Mouse (Mus musculus): ENCODE results near the gene Pdik1l. TPM values are rescaled to one million over a fixed set of nuclear protein-coding genes. Genes with fewer than 3 reads are reported as not detected.
A peak's percentile ranks its signal among the peaks of the same experiment; 100 is the strongest.

Gene Pdik1l
- 13.7 and 16.3 TPM in 2 replicates for polyA plus RNA-seq (2014; fragmentation: Nextera tagmentation; extraction: Ambion mirVana)

DNA sequence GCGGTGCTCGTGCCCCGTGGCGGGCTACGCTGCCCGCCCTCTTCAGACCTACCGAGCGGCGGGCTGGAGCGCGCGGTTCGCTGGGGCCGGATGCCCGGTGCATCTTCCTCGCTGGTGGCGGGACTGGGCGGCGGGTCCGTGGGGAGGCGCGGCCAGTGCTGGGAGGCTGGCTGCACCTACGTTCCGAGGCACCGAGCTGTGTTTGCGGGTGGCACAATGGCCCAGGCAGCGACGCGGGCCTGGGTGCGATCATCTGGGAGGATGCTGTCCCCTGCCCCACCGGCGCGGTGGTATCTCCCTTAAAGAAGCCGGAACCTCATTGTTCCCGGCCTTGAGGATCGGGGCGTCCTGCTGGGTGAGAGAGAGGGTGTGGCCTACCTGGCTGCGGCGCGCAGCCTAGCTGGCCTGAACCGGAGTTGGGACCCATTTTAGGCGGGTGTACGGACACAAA, at the start of gene Pdik1l:
Gene Pdik1l, minus strand, starts transcription at position 321 of the 451 bp plus-strand sequence.
- peak within 1 kb of the TSS; percentile 100 for H3K27ac ChIP-seq (ENCODE audit: low read depth, low read length)
- no peaks in the 10 kb centered on the region for H3K27me3 ChIP-seq (ENCODE audit: control insufficient read depth, insufficient read depth, low read length)
- peak within 1 kb of the TSS; percentile 99 for H3K4me3 ChIP-seq (ENCODE audit: low read depth, low read length)
- H3K9me3 ChIP-seq (replicated peaks; ENCODE audit: control insufficient read depth, low read length): no peaks in the 10 kb centered on the region
- 0% methylated on average over 38 of the region's 43 CpGs for WGBS (ENCODE audit: insufficient replicate concordance)
- H3K4me2 ChIP-seq: peak within 1 kb of the TSS; percentile 72
- ATAC-seq (replicated peaks; ENCODE audit: insufficient number of reproducible peaks, low FRiP score, low TSS enrichment): peak; percentile 82
- peaks cover 27% of the 10 kb centered on the region for H3K4me1 ChIP-seq (ENCODE audit: control insufficient read depth, insufficient read depth, low read length)
- peak within 1 kb of the TSS; percentile 98 for H3K9ac ChIP-seq (ENCODE audit: low read depth, low read length)
- peaks cover 11% of the 10 kb centered on the region for H3K36me3 ChIP-seq (ENCODE audit: control insufficient read depth, insufficient read depth, low read length)

DNA sequence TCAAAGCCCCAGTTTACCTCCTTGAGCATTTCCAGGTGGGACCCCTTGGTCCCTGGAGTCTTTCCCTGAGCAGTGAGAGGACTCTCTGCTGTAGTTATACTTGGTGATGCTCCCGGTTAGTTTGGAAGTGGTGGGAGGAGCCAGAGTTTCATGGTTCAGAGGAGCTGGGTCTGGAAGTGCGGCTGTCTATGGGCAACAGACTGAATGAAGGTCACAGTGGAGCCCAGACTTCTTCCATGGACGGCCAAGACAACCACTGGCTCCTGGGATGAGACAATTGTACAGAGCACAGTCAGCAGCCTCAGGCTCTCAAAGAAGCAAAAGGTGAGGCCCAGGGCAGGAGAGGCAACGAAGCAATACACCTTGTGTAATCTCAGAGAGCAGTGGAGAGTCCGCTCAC, 42.6 kb upstream of the Pdik1l start:
- no peaks in the 10 kb centered on the region for H3K9me3 ChIP-seq (replicated peaks; ENCODE audit: control insufficient read depth, low read length)
- no peaks in the 10 kb centered on the region for H3K27me3 ChIP-seq (ENCODE audit: control insufficient read depth, insufficient read depth, low read length)
- no peak overlapping the region for H3K9ac ChIP-seq (ENCODE audit: low read depth, low read length)
- no peak overlapping the region for H3K4me3 ChIP-seq (ENCODE audit: low read depth, low read length)
- ATAC-seq (replicated peaks; ENCODE audit: insufficient number of reproducible peaks, low FRiP score, low TSS enrichment): no peak
- H3K4me2 ChIP-seq: no peak overlapping the region
- 62% methylated on average over 5 of the region's 5 CpGs for WGBS (ENCODE audit: insufficient replicate concordance)
- H3K36me3 ChIP-seq (ENCODE audit: control insufficient read depth, insufficient read depth, low read length): peaks cover 3% of the 10 kb centered on the region; the same call in 1 of the 2 replicates
- H3K27ac ChIP-seq (ENCODE audit: low read depth, low read length): no peak overlapping the region
- H3K4me1 ChIP-seq (ENCODE audit: control insufficient read depth, insufficient read depth, low read length): peaks cover 5% of the 10 kb centered on the region

DNA sequence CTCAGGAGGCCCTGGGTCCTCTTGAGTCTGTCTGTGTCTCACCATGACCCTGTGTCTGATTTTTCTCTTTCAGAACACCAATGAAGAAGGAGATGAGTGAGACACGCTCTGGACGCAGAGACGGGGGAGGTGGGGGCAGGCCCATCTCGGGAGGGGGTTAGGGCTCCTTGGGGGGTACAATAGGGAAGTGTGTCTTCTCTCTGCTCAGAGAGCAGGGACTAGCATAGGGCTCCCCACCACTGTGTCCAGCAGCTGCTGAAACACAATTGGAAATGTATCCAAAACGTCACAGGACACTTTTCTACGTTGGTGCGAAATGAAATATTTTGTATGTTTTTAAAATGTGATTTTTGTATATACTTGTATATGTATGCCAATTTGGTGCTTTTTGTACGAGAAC, 41.1 kb upstream of the Pdik1l start:
- Histone ChIP-seq H3K27me3 (ENCODE audit: control insufficient read depth, insufficient read depth, low read length) (no peaks in the 10 kb centered on the region), H3K4me2 (no peak overlapping the region), H3K4me3 (ENCODE audit: low read depth, low read length) (no peak overlapping the region), H3K4me1 (ENCODE audit: control insufficient read depth, insufficient read depth, low read length) (peaks cover 5% of the 10 kb centered on the region), H3K36me3 (ENCODE audit: control insufficient read depth, insufficient read depth, low read length) (peaks cover 3% of the 10 kb centered on the region; the same call in 1 of the 2 replicates), H3K27ac (ENCODE audit: low read depth, low read length) (no peak overlapping the region), H3K9me3 (replicated peaks; ENCODE audit: control insufficient read depth, low read length) (no peaks in the 10 kb centered on the region), H3K9ac (ENCODE audit: low read depth, low read length) (no peak overlapping the region)
- 81% methylated on average over 8 of the region's 8 CpGs for whole genome bisulfite sequencing (ENCODE audit: insufficient replicate concordance)
- no peak for ATAC-seq (replicated peaks; ENCODE audit: insufficient number of reproducible peaks, low FRiP score, low TSS enrichment)

DNA sequence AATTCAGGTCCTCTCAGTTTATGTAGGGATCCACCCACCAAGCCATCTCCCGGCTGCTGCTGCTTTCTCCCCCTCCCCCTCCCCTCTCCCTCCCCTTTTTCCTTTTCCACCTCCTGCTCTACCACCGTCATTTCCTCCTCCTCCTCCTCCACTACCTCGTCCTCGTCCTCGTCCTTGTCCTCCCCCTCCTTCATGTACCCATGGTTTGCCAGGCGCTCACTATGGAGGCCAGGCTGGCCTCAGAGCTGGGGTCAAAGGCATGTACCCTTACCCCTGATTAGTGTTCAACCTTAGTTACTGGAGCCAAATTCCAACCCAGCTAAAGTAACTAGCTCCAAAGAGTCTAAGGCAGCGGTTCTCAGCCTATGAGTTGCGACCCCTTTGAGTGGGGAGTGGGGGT, 40.5 kb upstream of the Pdik1l start:
- 49% methylated on average over 8 of the region's 8 CpGs for WGBS (ENCODE audit: insufficient replicate concordance)
- H3K9me3 ChIP-seq (replicated peaks; ENCODE audit: control insufficient read depth, low read length): no peaks in the 10 kb centered on the region
- no peak overlapping the region for H3K9ac ChIP-seq (ENCODE audit: low read depth, low read length)
- no peak overlapping the region for H3K4me2 ChIP-seq
- H3K4me3 ChIP-seq (ENCODE audit: low read depth, low read length): no peak overlapping the region
- no peak for ATAC-seq (replicated peaks; ENCODE audit: insufficient number of reproducible peaks, low FRiP score, low TSS enrichment)
- no peak overlapping the region for H3K27ac ChIP-seq (ENCODE audit: low read depth, low read length)
- H3K36me3 ChIP-seq (ENCODE audit: control insufficient read depth, insufficient read depth, low read length): peaks cover 3% of the 10 kb centered on the region; the same call in 1 of the 2 replicates
- no peaks in the 10 kb centered on the region for H3K27me3 ChIP-seq (ENCODE audit: control insufficient read depth, insufficient read depth, low read length)
- H3K4me1 ChIP-seq (ENCODE audit: control insufficient read depth, insufficient read depth, low read length): peaks cover 5% of the 10 kb centered on the region

DNA sequence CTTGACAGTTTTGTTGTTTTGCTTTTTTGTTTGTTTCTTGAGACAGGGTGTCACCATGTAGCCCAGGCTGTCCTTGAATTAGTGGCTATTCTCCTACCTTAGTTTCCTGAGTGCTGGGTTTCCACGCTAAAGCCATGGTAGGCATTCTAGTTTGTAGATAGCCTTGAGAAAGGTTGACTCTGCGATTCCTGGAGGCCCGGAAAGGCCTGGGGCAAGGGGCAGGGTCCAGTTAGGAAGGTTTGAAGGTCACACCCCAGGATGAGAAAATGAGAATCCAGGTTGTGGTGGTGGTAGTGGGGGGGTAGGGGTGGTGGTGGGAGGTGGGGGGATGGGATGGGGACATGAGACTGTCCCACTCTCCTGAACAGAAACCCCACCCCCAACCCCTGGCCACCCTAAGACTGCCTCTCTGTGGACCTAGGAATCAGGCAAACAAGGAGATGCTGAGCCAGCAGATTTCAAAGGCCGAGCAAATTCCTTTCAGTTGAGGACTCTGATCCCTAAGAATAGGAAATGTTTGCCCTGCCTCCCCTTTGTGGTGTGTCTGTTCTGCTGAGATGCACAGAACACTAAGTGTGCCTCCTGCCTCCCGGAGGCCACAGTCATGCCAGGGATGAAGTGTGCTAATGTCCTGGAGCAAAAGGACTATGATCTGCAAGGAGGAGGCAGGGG, 39.3 kb upstream of the Pdik1l start:
- Histone ChIP-seq H3K27me3 (ENCODE audit: control insufficient read depth, insufficient read depth, low read length) (no peaks in the 10 kb centered on the region), H3K36me3 (ENCODE audit: control insufficient read depth, insufficient read depth, low read length) (peaks cover 7% of the 10 kb centered on the region; the same call in 1 of the 2 replicates), H3K27ac (ENCODE audit: low read depth, low read length) (no peak overlapping the region; the same call in 1 of the 2 replicates), H3K4me1 (ENCODE audit: control insufficient read depth, insufficient read depth, low read length) (peaks cover 5% of the 10 kb centered on the region), H3K4me3 (ENCODE audit: low read depth, low read length) (no peak overlapping the region), H3K9me3 (replicated peaks; ENCODE audit: control insufficient read depth, low read length) (no peaks in the 10 kb centered on the region), H3K9ac (ENCODE audit: low read depth, low read length) (no peak overlapping the region), H3K4me2 (no peak overlapping the region)
- 57% methylated on average over 5 of the region's 5 CpGs for WGBS (ENCODE audit: insufficient replicate concordance)
- no peak for ATAC-seq (replicated peaks; ENCODE audit: insufficient number of reproducible peaks, low FRiP score, low TSS enrichment)

DNA sequence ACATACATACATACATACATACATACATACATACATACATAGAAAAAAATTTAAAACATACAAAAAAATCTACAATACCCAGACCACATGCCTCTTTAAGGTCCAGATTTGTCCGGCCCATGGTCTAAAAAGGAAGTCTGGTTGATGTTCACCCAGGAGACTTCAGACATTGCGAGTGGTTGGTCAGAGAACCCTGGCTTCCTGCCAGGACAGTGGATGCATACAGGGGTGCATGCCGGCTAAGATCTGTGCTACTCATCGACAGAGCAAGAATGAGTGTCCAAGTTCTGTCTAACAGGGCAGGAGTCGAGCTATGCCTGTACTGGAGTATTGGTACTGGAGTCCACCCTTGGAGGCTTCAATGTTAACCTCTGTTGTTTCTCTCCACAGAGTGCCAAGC, 37.0 kb upstream of the Pdik1l start:
- ATAC-seq (replicated peaks; ENCODE audit: insufficient number of reproducible peaks, low FRiP score, low TSS enrichment): no peak
- peaks cover 14% of the 10 kb centered on the region for H3K36me3 ChIP-seq (ENCODE audit: control insufficient read depth, insufficient read depth, low read length)
- H3K9ac ChIP-seq (ENCODE audit: low read depth, low read length): no peak overlapping the region

DNA sequence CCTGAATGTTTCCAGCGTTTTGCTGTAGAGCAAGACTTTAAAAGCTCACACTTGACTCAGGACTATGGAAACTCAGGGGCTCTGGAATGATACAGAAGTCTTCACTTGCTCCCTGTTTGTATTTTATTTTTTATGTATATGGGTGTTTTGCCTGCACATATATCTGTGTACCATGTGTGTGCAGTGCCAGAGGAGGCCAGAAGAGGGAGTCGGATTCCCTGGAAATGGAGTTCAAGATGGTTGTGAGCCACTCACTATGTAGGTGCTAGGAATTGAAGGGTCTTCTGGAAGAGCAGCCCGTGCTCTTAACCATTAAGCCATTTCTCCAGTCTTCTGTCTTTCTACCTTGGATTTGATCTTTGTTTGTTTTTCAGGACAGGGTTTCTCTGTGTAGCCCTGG, 33.8 kb upstream of the Pdik1l start:
- no peak overlapping the region for H3K27ac ChIP-seq (ENCODE audit: low read depth, low read length)
- no peak overlapping the region for H3K9ac ChIP-seq (ENCODE audit: low read depth, low read length)
- H3K4me3 ChIP-seq (ENCODE audit: low read depth, low read length): no peak overlapping the region
- H3K36me3 ChIP-seq (ENCODE audit: control insufficient read depth, insufficient read depth, low read length): peaks cover 11% of the 10 kb centered on the region
- 50% methylated on average over 3 of the region's 3 CpGs for WGBS (ENCODE audit: insufficient replicate concordance)
- H3K27me3 ChIP-seq (ENCODE audit: control insufficient read depth, insufficient read depth, low read length): no peaks in the 10 kb centered on the region
- peaks cover 31% of the 10 kb centered on the region for H3K4me1 ChIP-seq (ENCODE audit: control insufficient read depth, insufficient read depth, low read length)
- H3K9me3 ChIP-seq (replicated peaks; ENCODE audit: control insufficient read depth, low read length): no peaks in the 10 kb centered on the region
- no peak for ATAC-seq (replicated peaks; ENCODE audit: insufficient number of reproducible peaks, low FRiP score, low TSS enrichment)
- H3K4me2 ChIP-seq: no peak overlapping the region

More for the DNA sequence above, 37.0 kb upstream of the Pdik1l start:
- Histone ChIP-seq H3K4me1 (ENCODE audit: control insufficient read depth, insufficient read depth, low read length) (peaks cover 9% of the 10 kb centered on the region), H3K27ac (ENCODE audit: low read depth, low read length) (no peak overlapping the region), H3K9me3 (replicated peaks; ENCODE audit: control insufficient read depth, low read length) (no peaks in the 10 kb centered on the region), H3K27me3 (ENCODE audit: control insufficient read depth, insufficient read depth, low read length) (no peaks in the 10 kb centered on the region), H3K4me3 (ENCODE audit: low read depth, low read length) (no peak overlapping the region), H3K4me2 (no peak overlapping the region)
- WGBS (ENCODE audit: insufficient replicate concordance): 61% methylated on average over 5 of the region's 5 CpGs

DNA sequence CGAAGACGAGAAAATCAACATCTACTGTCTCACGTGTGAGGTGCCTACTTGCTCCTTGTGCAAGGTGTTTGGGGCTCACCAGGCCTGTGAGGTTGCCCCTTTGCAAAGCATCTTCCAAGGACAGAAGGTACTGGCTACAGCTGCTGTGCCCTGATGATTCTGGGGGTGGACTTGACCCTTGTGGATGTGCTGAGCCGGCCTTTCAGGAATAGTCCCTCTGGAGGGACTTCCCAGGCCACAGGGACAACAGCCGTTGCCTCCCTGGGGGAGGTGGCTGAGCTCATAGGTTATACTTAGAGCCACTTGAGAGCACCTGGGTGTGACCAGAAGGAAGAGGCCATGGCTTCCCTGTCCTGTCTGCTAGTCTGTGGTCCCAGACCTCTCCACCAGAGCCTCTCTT, 32.0 kb upstream of the Pdik1l start:
- H3K4me1 ChIP-seq (ENCODE audit: control insufficient read depth, insufficient read depth, low read length): peaks cover 33% of the 10 kb centered on the region
- H3K36me3 ChIP-seq (ENCODE audit: control insufficient read depth, insufficient read depth, low read length): peaks cover 11% of the 10 kb centered on the region
- ATAC-seq (replicated peaks; ENCODE audit: insufficient number of reproducible peaks, low FRiP score, low TSS enrichment): no peak
- H3K27ac ChIP-seq (ENCODE audit: low read depth, low read length): no peak overlapping the region
- no peak overlapping the region for H3K4me3 ChIP-seq (ENCODE audit: low read depth, low read length)
- WGBS (ENCODE audit: insufficient replicate concordance): 64% methylated on average over 5 of the region's 5 CpGs
- 0 out of 2 replicates have a peak overlapping the region, but pooled peaks have one; percentile 31 for H3K4me2 ChIP-seq
- H3K9ac ChIP-seq (ENCODE audit: low read depth, low read length): no peak overlapping the region
- H3K9me3 ChIP-seq (replicated peaks; ENCODE audit: control insufficient read depth, low read length): no peaks in the 10 kb centered on the region
- no peaks in the 10 kb centered on the region for H3K27me3 ChIP-seq (ENCODE audit: control insufficient read depth, insufficient read depth, low read length)

DNA sequence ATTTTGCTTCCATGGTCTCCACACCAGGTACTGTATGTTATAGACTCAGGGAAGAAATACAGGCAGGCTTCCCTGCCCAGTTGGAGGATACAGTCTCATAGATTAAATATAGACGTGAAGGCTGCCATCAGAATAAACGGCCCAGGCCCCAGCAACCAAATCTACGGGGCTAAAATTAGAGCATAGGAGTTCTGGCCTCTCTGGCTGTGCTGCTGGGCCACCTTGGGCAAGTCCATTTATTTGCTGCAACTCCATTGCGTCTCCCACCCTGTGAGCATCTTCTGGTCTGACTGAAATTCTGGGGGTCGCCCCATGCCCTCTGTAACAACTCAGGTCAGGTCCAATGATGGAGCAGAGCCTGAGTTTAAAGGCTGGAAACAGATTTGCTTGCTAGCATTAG, 31.4 kb upstream of the Pdik1l start:
- Histone ChIP-seq H3K9ac (ENCODE audit: low read depth, low read length) (no peak overlapping the region), H3K27ac (ENCODE audit: low read depth, low read length) (0 out of 2 replicates have a peak overlapping the region, but pooled peaks have one; percentile 22), H3K4me2 (peak overlapping the region; percentile 31; the same call in 1 of the 2 replicates), H3K27me3 (ENCODE audit: control insufficient read depth, insufficient read depth, low read length) (no peaks in the 10 kb centered on the region), H3K9me3 (replicated peaks; ENCODE audit: control insufficient read depth, low read length) (no peaks in the 10 kb centered on the region), H3K36me3 (ENCODE audit: control insufficient read depth, insufficient read depth, low read length) (peaks cover 11% of the 10 kb centered on the region), H3K4me1 (ENCODE audit: control insufficient read depth, insufficient read depth, low read length) (peaks cover 37% of the 10 kb centered on the region), H3K4me3 (ENCODE audit: low read depth, low read length) (no peak overlapping the region)
- ATAC-seq (replicated peaks; ENCODE audit: insufficient number of reproducible peaks, low FRiP score, low TSS enrichment): no peak
- 70% methylated on average over 5 of the region's 5 CpGs for WGBS (ENCODE audit: insufficient replicate concordance)

Data from heart, embryonic 11.5 days (tissue).